Mouse (Mus musculus): ENCODE results near the gene Hmga1b. TPM values are rescaled to one million over a fixed set of nuclear protein-coding genes. Genes with fewer than 3 reads are reported as not detected.
"Not testable (repeated sequence)": the region's sequence is repeated elsewhere in the genome, so short reads cannot be mapped to it uniquely, and the experiment has no call there.

Hmga1b gene
- polyA plus RNA-seq, 1 experiment from 2014 or later = 5.0 TPM

DNA sequence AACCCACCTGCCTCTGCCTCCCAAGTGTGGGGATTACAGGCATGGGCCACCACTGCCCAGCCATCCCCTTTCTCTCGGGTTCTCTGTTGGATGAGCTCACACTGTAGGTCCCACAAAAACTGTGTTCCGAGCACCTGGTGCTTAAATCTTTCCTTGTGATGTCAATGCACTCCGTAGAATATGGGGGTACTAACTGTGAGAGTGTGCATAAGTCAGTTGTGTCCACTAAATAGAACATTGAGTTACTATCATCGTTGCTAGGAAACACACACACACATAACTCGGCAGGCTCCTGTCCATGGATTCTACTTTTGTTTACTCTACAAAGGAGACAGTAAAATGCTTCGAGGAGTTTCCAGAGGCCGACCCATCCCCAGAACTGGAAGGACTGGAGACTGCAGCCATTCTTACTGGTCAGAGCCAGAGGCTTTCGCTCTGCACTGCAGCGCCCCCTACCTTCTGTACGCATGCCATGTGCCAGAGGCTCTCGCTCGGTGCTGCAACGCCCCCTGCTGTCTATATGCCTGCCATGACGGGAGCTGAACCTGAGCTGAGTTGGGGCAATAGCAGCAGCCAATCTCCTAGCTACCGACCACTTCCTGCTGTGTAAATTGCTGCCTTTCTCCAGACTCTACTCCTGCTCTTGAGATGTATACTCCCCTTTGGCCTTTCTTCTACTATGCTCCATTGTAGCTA lies 13.3 kb downstream of the Hmga1b start:
- H3K27ac ChIP-seq (ENCODE audit: low read length) = no peak overlapping the region
- no peaks in the 10 kb centered on the region for H3K9me3 ChIP-seq (ENCODE audit: control insufficient read depth, low read length)
- no peaks in the 10 kb centered on the region; the same call in 1 of the 2 replicates for H3K4me1 ChIP-seq (replicated peaks; ENCODE audit: control insufficient read depth, insufficient read depth, low read length)
- H3K27me3 ChIP-seq (ENCODE audit: control insufficient read depth, insufficient read depth, low read depth, low read length) = no peaks in the 10 kb centered on the region
- H3K4me2 ChIP-seq (ENCODE audit: low read depth, low read length) = no peak overlapping the region
- no peak overlapping the region for H3K4me3 ChIP-seq (ENCODE audit: low read length)
- WGBS = 21% methylated on average over 15 of the region's 15 CpGs
- H3K36me3 ChIP-seq (ENCODE audit: control insufficient read depth, insufficient read depth, low read length) = no peaks in the 10 kb centered on the region
- peak; percentile 94 for ATAC-seq (ENCODE audit: low read depth)
- no peak overlapping the region for H3K9ac ChIP-seq (ENCODE audit: low read length)

GRCm38 (mm10) chr11:120777123-120777522 lies 14.5 kb downstream of the Hmga1b start:
- Histone ChIP-seq H3K36me3 (ENCODE audit: control insufficient read depth, insufficient read depth, low read length) (no peaks in the 10 kb centered on the region; the same call in 1 of the 2 replicates), H3K4me2 (ENCODE audit: low read depth, low read length) (no peak overlapping the region), H3K4me3 (ENCODE audit: low read length) (no peak overlapping the region), H3K4me1 (replicated peaks; ENCODE audit: control insufficient read depth, insufficient read depth, low read length) (no peaks in the 10 kb centered on the region; the same call in 1 of the 2 replicates), H3K9me3 (ENCODE audit: control insufficient read depth, low read length) (no peaks in the 10 kb centered on the region), H3K27ac (ENCODE audit: low read length) (no peak overlapping the region), H3K9ac (ENCODE audit: low read length) (no peak overlapping the region), H3K27me3 (ENCODE audit: control insufficient read depth, insufficient read depth, low read depth, low read length) (no peaks in the 10 kb centered on the region)
- 33% methylated on average over 6 of the region's 6 CpGs for WGBS
- no peak for ATAC-seq (ENCODE audit: low read depth)

GRCm38 (mm10) chr11:120779876-120780275 lies 17.3 kb downstream of the Hmga1b start:
- no peak overlapping the region for H3K4me3 ChIP-seq (ENCODE audit: low read length)
- H3K9ac ChIP-seq (ENCODE audit: low read length) = no peak overlapping the region
- ATAC-seq (ENCODE audit: low read depth) = no peak
- H3K36me3 ChIP-seq (ENCODE audit: control insufficient read depth, insufficient read depth, low read length) = no peaks in the 10 kb centered on the region; the same call in 1 of the 2 replicates
- H3K27me3 ChIP-seq (ENCODE audit: control insufficient read depth, insufficient read depth, low read depth, low read length) = no peaks in the 10 kb centered on the region
- H3K27ac ChIP-seq (ENCODE audit: low read length) = no peak overlapping the region
- peaks cover 11% of the 10 kb centered on the region for H3K4me1 ChIP-seq (replicated peaks; ENCODE audit: control insufficient read depth, insufficient read depth, low read length)
- H3K9me3 ChIP-seq (ENCODE audit: control insufficient read depth, low read length) = no peaks in the 10 kb centered on the region
- 89% methylated on average over 1 of the region's 1 CpGs for WGBS
- no peak overlapping the region for H3K4me2 ChIP-seq (ENCODE audit: low read depth, low read length)

DNA sequence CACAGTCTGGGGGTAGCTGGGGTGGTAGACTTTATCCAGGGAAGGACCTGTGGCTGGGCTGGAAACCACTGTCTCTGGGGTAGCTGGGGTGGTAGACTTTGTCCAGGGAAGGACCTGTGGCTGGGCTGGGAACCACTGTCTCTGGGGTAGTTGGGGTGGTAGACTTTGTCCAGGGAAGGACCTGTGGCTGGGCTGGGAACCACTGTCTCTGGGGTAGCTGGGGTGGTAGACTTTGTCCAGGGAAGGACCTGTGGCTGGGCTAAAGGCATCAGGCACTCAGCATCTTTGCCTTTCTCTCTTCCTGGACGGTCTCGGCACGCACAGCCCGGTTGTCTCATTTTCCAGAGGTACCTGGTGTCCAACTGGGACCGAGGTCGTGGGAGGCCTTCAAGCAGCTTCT lies 18.8 kb downstream of the Hmga1b start:
- H3K4me2 ChIP-seq (ENCODE audit: low read depth, low read length); H3K27ac ChIP-seq (ENCODE audit: low read length); H3K4me3 ChIP-seq (ENCODE audit: low read length); ATAC-seq (ENCODE audit: low read depth); H3K36me3 ChIP-seq (ENCODE audit: control insufficient read depth, insufficient read depth, low read length); H3K9me3 ChIP-seq (ENCODE audit: control insufficient read depth, low read length); H3K27me3 ChIP-seq (ENCODE audit: control insufficient read depth, insufficient read depth, low read depth, low read length); H3K9ac ChIP-seq (ENCODE audit: low read length): not testable (repeated sequence)
- WGBS = 89% methylated on average over 6 of the region's 6 CpGs
- peaks cover 17% of the 10 kb centered on the region for H3K4me1 ChIP-seq (replicated peaks; ENCODE audit: control insufficient read depth, insufficient read depth, low read length)

- Histone ChIP-seq H3K9me3 (ENCODE audit: control insufficient read depth, low read length) (no peaks in the 10 kb centered on the region), H3K27me3 (ENCODE audit: control insufficient read depth, insufficient read depth, low read depth, low read length) (no peaks in the 10 kb centered on the region), H3K4me3 (ENCODE audit: low read length) (peak overlapping the region; percentile 91), H3K27ac (ENCODE audit: low read length) (peak overlapping the region; percentile 77), H3K4me1 (replicated peaks; ENCODE audit: control insufficient read depth, insufficient read depth, low read length) (peaks cover 17% of the 10 kb centered on the region), H3K36me3 (ENCODE audit: control insufficient read depth, insufficient read depth, low read length) (peaks cover 18% of the 10 kb centered on the region), H3K4me2 (ENCODE audit: low read depth, low read length) (peak overlapping the region; percentile 96), H3K9ac (ENCODE audit: low read length) (peak overlapping the region; percentile 97)
- peak; percentile 10 for ATAC-seq (ENCODE audit: low read depth)
- 1% methylated on average over 42 of the region's 42 CpGs for WGBS
Measured at GRCm38 (mm10) chr11:120783426-120784063, 21.0 kb downstream of the Hmga1b start.

GRCm38 (mm10) chr11:120784064-120784791 lies 21.6 kb downstream of the Hmga1b start, which contains the start of the genes Rfng and Gps1:
Gene Rfng, minus strand, starts transcription at chr11:120784207.
Gene Gps1, plus strand, starts transcription at chr11:120784272.
- Histone ChIP-seq H3K27me3 (ENCODE audit: control insufficient read depth, insufficient read depth, low read depth, low read length) (no peaks in the 10 kb centered on the region), H3K9ac (ENCODE audit: low read length) (peak within 1 kb of the TSS; percentile 97), H3K4me2 (ENCODE audit: low read depth, low read length) (peak within 1 kb of the TSS; percentile 96), H3K9me3 (ENCODE audit: control insufficient read depth, low read length) (no peaks in the 10 kb centered on the region), H3K4me3 (ENCODE audit: low read length) (peak within 1 kb of the TSS; percentile 91), H3K36me3 (ENCODE audit: control insufficient read depth, insufficient read depth, low read length) (peaks cover 22% of the 10 kb centered on the region), H3K4me1 (replicated peaks; ENCODE audit: control insufficient read depth, insufficient read depth, low read length) (peaks cover 17% of the 10 kb centered on the region), H3K27ac (ENCODE audit: low read length) (peak within 1 kb of the TSS; percentile 77)
- WGBS = 1% methylated on average over 64 of the region's 107 CpGs
- ATAC-seq (ENCODE audit: low read depth) = peak; percentile 92

- peak overlapping the region; percentile 96 for H3K4me2 ChIP-seq (ENCODE audit: low read depth, low read length)
- peak overlapping the region; percentile 97 for H3K9ac ChIP-seq (ENCODE audit: low read length)
- H3K4me1 ChIP-seq (replicated peaks; ENCODE audit: control insufficient read depth, insufficient read depth, low read length) = peaks cover 17% of the 10 kb centered on the region
- H3K4me3 ChIP-seq (ENCODE audit: low read length) = peak overlapping the region; percentile 91
- no peaks in the 10 kb centered on the region for H3K27me3 ChIP-seq (ENCODE audit: control insufficient read depth, insufficient read depth, low read depth, low read length)
- no peak for ATAC-seq (ENCODE audit: low read depth)
- H3K36me3 ChIP-seq (ENCODE audit: control insufficient read depth, insufficient read depth, low read length) = peaks cover 31% of the 10 kb centered on the region
- H3K9me3 ChIP-seq (ENCODE audit: control insufficient read depth, low read length) = no peaks in the 10 kb centered on the region
- WGBS = 30% methylated on average over 9 of the region's 9 CpGs
- no peak overlapping the region for H3K27ac ChIP-seq (ENCODE audit: low read length)
Measured at GRCm38 (mm10) chr11:120785145-120785544, 22.6 kb downstream of the Hmga1b start.

- not testable (repeated sequence) for H3K4me1 ChIP-seq (replicated peaks; ENCODE audit: control insufficient read depth, insufficient read depth, low read length); H3K4me3 ChIP-seq (ENCODE audit: low read length); H3K4me2 ChIP-seq (ENCODE audit: low read depth, low read length); ATAC-seq (ENCODE audit: low read depth); H3K9me3 ChIP-seq (ENCODE audit: control insufficient read depth, low read length); H3K27me3 ChIP-seq (ENCODE audit: control insufficient read depth, insufficient read depth, low read depth, low read length); H3K9ac ChIP-seq (ENCODE audit: low read length); H3K27ac ChIP-seq (ENCODE audit: low read length)
- 88% methylated on average over 9 of the region's 10 CpGs for WGBS
- H3K36me3 ChIP-seq (ENCODE audit: control insufficient read depth, insufficient read depth, low read length) = peaks cover 57% of the 10 kb centered on the region
Measured at GRCm38 (mm10) chr11:120788460-120788859, 25.9 kb downstream of the Hmga1b start.

DNA sequence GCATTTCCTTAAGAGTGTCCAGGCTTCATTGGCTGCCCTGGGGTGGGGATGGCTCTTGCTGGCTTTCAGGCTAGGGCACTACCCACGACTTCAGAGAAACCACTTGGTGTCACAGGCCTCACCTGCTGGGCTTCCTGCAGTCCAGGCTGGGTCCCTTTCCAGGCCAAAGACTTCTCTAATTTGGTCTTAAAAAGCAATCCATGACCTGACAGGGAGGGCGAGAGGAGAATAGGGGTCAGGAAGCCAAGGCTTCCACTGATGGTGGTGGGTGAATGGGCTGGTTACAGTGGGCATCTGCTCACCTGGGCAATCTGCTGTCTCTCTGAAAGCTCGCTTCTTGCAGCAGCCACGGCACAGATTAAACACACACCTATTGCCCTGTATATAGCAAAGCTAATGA lies 26.8 kb downstream of the Hmga1b start:
- Histone ChIP-seq H3K9ac (ENCODE audit: low read length) (no peak overlapping the region), H3K9me3 (ENCODE audit: control insufficient read depth, low read length) (no peaks in the 10 kb centered on the region), H3K4me1 (replicated peaks; ENCODE audit: control insufficient read depth, insufficient read depth, low read length) (peaks cover 7% of the 10 kb centered on the region), H3K27ac (ENCODE audit: low read length) (no peak overlapping the region), H3K36me3 (ENCODE audit: control insufficient read depth, insufficient read depth, low read length) (peaks cover 63% of the 10 kb centered on the region), H3K27me3 (ENCODE audit: control insufficient read depth, insufficient read depth, low read depth, low read length) (no peaks in the 10 kb centered on the region), H3K4me3 (ENCODE audit: low read length) (no peak overlapping the region), H3K4me2 (ENCODE audit: low read depth, low read length) (no peak overlapping the region)
- no peak for ATAC-seq (ENCODE audit: low read depth)
- 85% methylated on average over 4 of the region's 4 CpGs for WGBS

Measured in lung, embryonic 16.5 days (tissue).